Mouse (Mus musculus) midbrain, embryonic 14.5 days (tissue): Measurements from ENCODE around the gene 1700013F07Rik. TPM values are rescaled to one million over a fixed set of nuclear protein-coding genes. Genes with fewer than 3 reads are reported as not detected.
A peak's percentile ranks its signal among the peaks of the same experiment; 100 is the strongest.

Source experiments
- ATAC-seq: fragments of 200-750 bp; cut with Nextera tagmentation; 2 replicates; pipeline ENCODE4 v1.8.0; 2017; ENCODE audit warnings: moderate number of reproducible peaks, moderate library complexity; ENCODE audit not compliant: low FRiP score, low TSS enrichment
- DNase-seq: peaks from one replicate; pipeline ENCODE4 v3.0.0-alpha.2; 2015
- H3K27ac ChIP-seq: fragments of 300-500 bp; sonication (generic); replicated peaks from 2 replicates; pipeline ENCODE4 v1.5.1; 2014; ENCODE audit warnings: mild to moderate bottlenecking, low read depth, low read length, moderate library complexity
- H3K27me3 ChIP-seq: fragments of 300-500 bp; sonication (generic); 2 replicates; pipeline ENCODE4 v1.6.1; 2014; ENCODE audit warnings: low read length, control low read depth, mixed read lengths; ENCODE audit not compliant: control insufficient read depth, insufficient read depth
- H3K36me3 ChIP-seq: fragments of 300-500 bp; sonication (generic); 2 replicates; pipeline ENCODE4 v1.6.1; 2014; ENCODE audit warnings: low read length, control low read depth; ENCODE audit not compliant: control insufficient read depth, insufficient read depth
- H3K4me1 ChIP-seq: fragments of 300-500 bp; sonication (generic); 2 replicates; pipeline ENCODE4 v1.6.1; 2014; ENCODE audit warnings: mild to moderate bottlenecking, antibody characterized with exemption, low read length, control low read depth; ENCODE audit not compliant: control insufficient read depth, insufficient read depth
- H3K4me2 ChIP-seq: fragments of 300-500 bp; sonication (generic); 2 replicates; pipeline ENCODE4 v1.6.1; 2014; ENCODE audit warnings: mild to moderate bottlenecking, low read length, moderate library complexity
- H3K4me3 ChIP-seq: fragments of 300-500 bp; sonication (generic); replicated peaks from 2 replicates; pipeline ENCODE4 v1.5.1; 2014; ENCODE audit warnings: low read depth, low read length
- H3K9ac ChIP-seq: fragments of 300-500 bp; sonication (generic); replicated peaks from 2 replicates; pipeline ENCODE4 v1.6.1; 2014; ENCODE audit warnings: mild to moderate bottlenecking, low read length, moderate library complexity
- H3K9me3 ChIP-seq: fragments of 300-500 bp; sonication (generic); 2 replicates; pipeline ENCODE4 v1.6.1; 2016; ENCODE audit warnings: low read length, control low read depth, mixed read lengths; ENCODE audit not compliant: control insufficient read depth
- WGBS: fragments of 180-500 bp; shearing (Covaris S2); extraction: QIAGEN DNeasy Blood & Tissue Kit; methylation state at CpG from one replicate; pipeline ENCODE4 v1.1.7; 2014; 5-methylcytosine and 5-hydroxymethylcytosine counted together
- polyA plus RNA-seq: library from polyadenylated mRNA; unstranded; fragments of >200 nt; fragmentation: Nextera tagmentation; extraction: Ambion mirVana; gene quantifications from 2 replicates; pipeline ENCODE4 v1.2.1, GENCODE M21; 2014

The 1700013F07Rik gene
- polyA plus RNA-seq, 1 experiment from 2014 or later: 1.6 TPM

DNA sequence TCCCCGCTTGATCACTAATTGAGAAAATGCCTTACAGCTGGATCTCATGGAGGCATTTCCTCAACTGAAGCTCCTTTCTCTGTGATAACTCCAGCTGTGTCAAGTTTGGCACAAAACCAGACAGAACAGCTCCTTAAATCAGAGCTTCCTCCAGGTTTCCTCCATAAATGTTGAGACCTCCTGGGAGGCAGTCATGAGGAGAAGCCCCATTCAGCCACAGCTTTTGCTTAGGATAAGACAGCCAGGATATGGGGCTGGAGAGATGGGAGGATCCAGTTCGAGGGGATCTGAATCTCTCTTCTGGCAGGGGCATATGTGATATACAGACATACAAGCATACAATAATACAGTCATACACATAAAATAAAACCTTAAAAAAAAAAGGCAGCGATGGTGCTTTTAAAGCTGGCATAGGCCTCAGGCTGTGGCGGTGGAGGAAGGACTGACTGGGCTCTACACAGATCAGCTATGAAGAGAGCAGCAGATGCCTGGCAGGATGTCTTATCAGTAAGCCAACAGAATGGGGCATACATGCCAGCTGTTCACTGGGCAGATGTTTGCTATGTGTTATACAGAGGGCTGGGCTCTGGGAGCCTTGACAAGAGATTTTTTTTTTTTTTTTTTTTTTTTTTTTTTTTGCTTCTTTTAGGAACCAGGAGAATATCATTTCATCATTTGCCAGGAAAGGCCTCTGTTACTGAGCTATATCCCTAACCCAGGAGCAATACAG is 25.0 kb upstream of the 1700013F07Rik start:
- WGBS: 73% methylated on average over 4 of the region's 4 CpGs
- no peaks in the 10 kb centered on the region for H3K9me3 ChIP-seq
- no peak for ATAC-seq
- H3K4me3 ChIP-seq: no peak overlapping the region
- H3K27me3 ChIP-seq: no peaks in the 10 kb centered on the region
- 0 out of 2 replicates have a peak, but pooled peaks cover 5% of the 10 kb centered on the region for H3K4me1 ChIP-seq
- peak; percentile 30 for DNase-seq
- H3K9ac ChIP-seq: no peak overlapping the region
- H3K36me3 ChIP-seq: no peaks in the 10 kb centered on the region
- H3K27ac ChIP-seq: no peak overlapping the region
- no peak overlapping the region for H3K4me2 ChIP-seq

DNA sequence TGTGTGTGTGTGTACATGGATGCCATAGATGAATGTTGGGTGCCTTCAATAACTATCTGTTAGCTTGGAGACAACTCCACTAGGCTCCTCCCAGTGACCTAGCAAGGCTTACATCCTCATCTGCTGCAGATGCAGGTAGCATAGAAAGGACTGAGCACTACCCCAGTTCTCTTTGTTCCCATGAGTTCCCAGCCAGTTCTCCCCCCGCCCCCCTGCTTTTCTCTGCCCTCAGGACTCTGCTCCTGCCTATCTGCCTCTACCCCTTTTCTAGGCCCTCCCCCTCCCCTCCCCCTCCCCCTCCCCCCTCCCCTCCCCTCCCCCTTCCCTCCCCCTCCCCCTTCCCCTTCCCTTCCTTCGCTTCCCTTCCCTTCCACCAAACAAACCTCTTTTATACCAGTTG is 23.8 kb upstream of the 1700013F07Rik start:
- Histone ChIP-seq H3K27ac (no peak overlapping the region), H3K9ac (no peak overlapping the region), H3K9me3 (no peaks in the 10 kb centered on the region), H3K4me1 (0 out of 2 replicates have a peak, but pooled peaks cover 5% of the 10 kb centered on the region), H3K27me3 (no peaks in the 10 kb centered on the region), H3K4me3 (no peak overlapping the region), H3K4me2 (no peak overlapping the region), H3K36me3 (no peaks in the 10 kb centered on the region)
- WGBS: 61% methylated on average over 2 of the region's 2 CpGs
- DNase-seq (no peak), ATAC-seq (no peak)

DNA sequence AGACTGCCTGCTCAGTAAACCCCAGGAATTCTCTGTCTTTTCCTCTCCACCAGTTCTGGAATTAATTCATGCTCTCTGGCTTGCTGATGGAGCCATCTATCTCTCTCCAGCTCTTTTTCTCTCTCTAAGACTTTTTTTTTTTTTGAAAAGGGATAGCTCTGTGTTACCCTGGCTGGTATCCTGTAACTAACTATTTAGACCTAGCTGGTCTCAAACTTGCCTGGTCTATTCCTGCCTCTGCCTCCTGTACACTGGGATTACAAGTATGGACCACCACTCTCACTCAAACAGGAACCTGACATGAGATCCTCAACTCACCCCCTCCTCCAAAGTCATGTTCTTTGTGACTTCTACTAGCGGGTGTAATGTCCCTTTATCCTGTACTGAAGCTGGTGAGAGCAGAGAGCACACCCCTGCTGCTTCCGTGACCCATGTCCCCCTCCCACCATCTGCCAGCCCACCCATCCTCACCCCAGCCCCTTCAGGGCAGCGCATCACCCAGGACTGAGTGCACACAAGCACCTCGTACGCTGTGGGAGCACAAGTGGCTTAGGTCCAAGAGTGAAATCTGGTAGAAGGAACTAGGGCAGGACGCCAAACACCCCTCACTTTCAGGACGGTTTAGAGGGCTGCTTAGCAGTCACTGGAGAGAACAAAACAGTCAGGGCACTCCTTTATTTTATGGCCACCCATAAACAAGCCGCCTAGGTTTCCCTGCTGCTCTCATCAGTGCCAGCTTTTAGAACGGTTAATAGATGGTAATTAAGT is 23.1 kb upstream of the 1700013F07Rik start:
- 0 out of 2 replicates have a peak overlapping the region, but pooled peaks have one; percentile 26 for H3K27ac ChIP-seq
- WGBS: 12% methylated on average over 9 of the region's 9 CpGs
- peak; percentile 57; the same call in 1 of the 2 replicates for ATAC-seq

DNA sequence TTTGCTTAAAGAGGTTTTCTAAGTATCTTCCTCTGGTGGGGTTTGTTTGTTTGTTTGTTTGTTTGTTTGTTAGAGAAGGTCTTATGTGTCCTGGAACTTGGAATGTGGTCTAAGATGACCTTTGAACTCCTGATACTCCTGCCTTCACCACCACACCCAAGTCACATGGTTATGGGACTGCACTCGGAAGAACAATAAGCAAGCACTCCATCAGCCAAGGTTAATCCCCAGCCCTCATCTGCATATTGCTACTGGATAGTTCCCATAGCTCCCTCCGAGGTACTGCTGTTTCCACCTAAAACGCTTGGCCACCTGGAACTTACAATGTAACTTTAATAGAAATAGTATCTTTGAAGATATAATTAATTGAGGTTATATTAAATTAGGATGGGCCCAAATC is 20.5 kb upstream of the 1700013F07Rik start:
- WGBS: 55% methylated on average over 3 of the region's 3 CpGs
- H3K36me3 ChIP-seq: no peaks in the 10 kb centered on the region

More for the DNA sequence above, 23.1 kb upstream of the 1700013F07Rik start:
- Histone ChIP-seq H3K4me1 (0 out of 2 replicates have a peak, but pooled peaks cover 5% of the 10 kb centered on the region), H3K36me3 (no peaks in the 10 kb centered on the region), H3K4me2 (no peak overlapping the region), H3K27me3 (no peaks in the 10 kb centered on the region), H3K9me3 (no peaks in the 10 kb centered on the region), H3K9ac (no peak overlapping the region), H3K4me3 (no peak overlapping the region)
- peak; percentile 75 for DNase-seq

DNA sequence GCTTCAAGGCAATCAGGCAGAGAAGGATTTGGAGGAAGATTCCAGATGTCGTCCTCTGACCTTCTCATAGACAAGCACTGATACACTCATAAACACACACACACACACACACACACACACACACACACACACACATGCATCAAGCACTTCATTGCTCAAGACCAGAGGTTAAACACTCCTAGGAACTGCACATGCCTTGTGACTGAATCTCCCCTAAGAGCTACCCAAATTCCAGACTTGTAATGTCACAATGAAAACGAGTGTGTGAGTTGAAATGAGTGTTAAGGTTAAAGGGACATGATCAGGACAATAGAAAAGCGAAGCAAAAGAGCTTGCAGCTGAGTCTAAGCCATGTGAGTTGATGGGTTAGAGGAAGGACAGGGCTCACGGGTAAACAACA is 15.7 kb upstream of the 1700013F07Rik start:
- no peak for ATAC-seq
- Histone ChIP-seq H3K4me1 (no peaks in the 10 kb centered on the region), H3K9me3 (no peaks in the 10 kb centered on the region), H3K36me3 (no peaks in the 10 kb centered on the region), H3K9ac (no peak overlapping the region), H3K4me2 (no peak overlapping the region), H3K27me3 (no peaks in the 10 kb centered on the region), H3K27ac (no peak overlapping the region), H3K4me3 (no peak overlapping the region)
- DNase-seq: no peak
- WGBS: 53% methylated on average over 4 of the region's 4 CpGs

More for the DNA sequence above, 20.5 kb upstream of the 1700013F07Rik start:
- Histone ChIP-seq H3K27me3 (no peaks in the 10 kb centered on the region), H3K4me2 (no peak overlapping the region), H3K9me3 (no peaks in the 10 kb centered on the region), H3K27ac (no peak overlapping the region), H3K9ac (no peak overlapping the region), H3K4me1 (0 out of 2 replicates have a peak, but pooled peaks cover 5% of the 10 kb centered on the region), H3K4me3 (no peak overlapping the region)
- ATAC-seq (no peak), DNase-seq (no peak)

DNA sequence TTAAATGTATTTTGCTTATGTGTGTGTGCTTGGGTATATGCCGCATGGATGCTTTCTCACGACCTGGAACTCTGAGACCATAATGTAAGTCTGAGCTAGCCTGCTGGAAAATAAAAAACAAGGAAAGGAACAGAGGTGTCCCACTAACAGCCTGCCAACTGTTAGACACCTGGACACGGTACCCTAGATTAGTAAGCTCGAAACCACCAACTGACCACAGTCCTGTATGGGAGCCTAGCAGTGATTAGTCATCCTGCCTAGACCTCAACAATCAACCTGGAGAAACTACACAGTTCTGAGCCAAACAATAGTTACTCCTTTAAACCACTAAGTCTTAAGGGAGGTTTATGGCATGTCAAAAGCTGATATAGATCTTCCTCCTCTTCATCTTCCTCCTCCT is 10.5 kb upstream of the 1700013F07Rik start:
- WGBS: 90% methylated on average over 4 of the region's 4 CpGs
- Histone ChIP-seq H3K36me3 (no peaks in the 10 kb centered on the region), H3K4me3 (no peak overlapping the region), H3K27ac (no peak overlapping the region), H3K9ac (no peak overlapping the region), H3K4me2 (no peak overlapping the region), H3K4me1 (no peaks in the 10 kb centered on the region), H3K9me3 (no peaks in the 10 kb centered on the region), H3K27me3 (no peaks in the 10 kb centered on the region)
- no peak for DNase-seq
- ATAC-seq: no peak

DNA sequence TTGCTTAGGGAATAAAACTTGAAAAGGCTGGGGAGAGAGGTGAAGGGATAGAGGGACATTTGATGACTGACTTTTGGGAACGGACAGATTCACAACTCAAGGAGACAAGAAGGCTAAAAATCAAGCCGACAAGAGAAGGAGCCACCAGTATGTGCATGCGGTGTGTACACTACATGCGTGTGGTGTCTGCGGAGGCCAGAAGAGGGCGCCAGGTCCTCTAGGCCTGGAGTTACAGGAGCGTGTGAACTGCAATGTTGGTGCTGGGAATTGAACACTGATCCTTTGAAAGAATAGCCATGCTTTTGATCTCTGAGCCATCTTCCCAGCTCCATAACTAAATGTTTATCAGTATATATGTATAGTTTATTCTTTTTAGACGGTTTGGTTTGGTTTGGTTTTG is 5.5 kb upstream of the 1700013F07Rik start:
- Histone ChIP-seq H3K9ac (no peak overlapping the region), H3K27ac (no peak overlapping the region), H3K4me1 (no peaks in the 10 kb centered on the region), H3K9me3 (no peaks in the 10 kb centered on the region), H3K27me3 (no peaks in the 10 kb centered on the region), H3K4me3 (no peak overlapping the region), H3K36me3 (no peaks in the 10 kb centered on the region), H3K4me2 (no peak overlapping the region)
- no peak for DNase-seq
- 95% methylated on average over 8 of the region's 8 CpGs for WGBS
- no peak for ATAC-seq

DNA sequence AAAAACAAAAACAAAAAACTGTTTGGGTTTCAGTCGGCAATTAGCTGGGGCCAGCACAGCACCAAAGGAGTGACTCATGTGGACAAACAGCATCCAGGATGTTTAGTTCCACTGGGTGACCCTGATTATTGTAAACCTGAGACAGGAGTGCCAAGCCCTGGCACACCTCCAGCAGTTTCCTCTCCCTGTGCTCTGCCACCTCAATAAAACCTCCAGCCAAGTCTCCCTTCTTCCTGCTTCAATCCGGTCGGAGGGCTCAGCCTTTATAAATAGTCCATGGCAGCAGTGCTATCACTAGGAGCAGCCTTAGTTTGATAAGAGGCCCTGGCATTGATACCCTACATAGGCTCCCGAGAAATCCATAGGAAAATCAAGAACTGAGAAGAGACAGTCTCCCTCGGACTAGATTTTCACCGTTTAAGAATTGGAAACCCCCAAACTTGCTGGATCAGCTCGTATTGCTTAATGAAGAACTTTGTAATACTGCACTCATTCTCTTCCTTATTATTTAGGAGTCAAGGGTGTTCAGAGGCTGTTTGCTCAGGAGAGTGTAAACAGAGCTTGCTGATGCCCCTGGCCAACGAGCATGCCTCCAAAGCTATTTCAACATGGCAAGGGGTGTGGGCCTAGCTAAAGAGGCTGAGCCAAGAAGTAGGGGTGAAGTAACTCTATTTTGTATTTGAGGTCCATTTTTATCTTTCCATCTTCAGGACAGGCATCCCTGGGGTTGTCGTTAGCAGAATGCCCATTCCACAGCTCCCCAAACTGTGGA is 650 bp upstream of the 1700013F07Rik start:
- Histone ChIP-seq H3K27me3 (no peaks in the 10 kb centered on the region), H3K4me3 (no peak overlapping the region), H3K9me3 (no peaks in the 10 kb centered on the region), H3K9ac (no peak overlapping the region), H3K36me3 (no peaks in the 10 kb centered on the region), H3K27ac (0 out of 2 replicates have a peak overlapping the region, but pooled peaks have one; percentile 2), H3K4me1 (peaks cover 12% of the 10 kb centered on the region; the same call in 1 of the 2 replicates), H3K4me2 (no peak overlapping the region)
- no peak for DNase-seq
- no peak for ATAC-seq
- WGBS: 76% methylated on average over 9 of the region's 9 CpGs
